Mouse (Mus musculus) kidney, adult 2 months (tissue): ENCODE measurements at regions not wholly inside any gene's neighbourhood (a gene's known extent, or its start where the extent isn't known, plus 50 kb on each side); places are given as distances from the start of the nearest gene placed in this dataset.

Experiments used
- CTCF ChIP-seq: fragments of 200-500 bp; conservative IDR thresholded peaks from 2 replicates; pipeline ENCODE4 v1.5.1; 2011; ENCODE audit warnings: low read depth, mild to moderate bottlenecking, control low read depth, low read length, moderate library complexity, mixed read lengths; ENCODE audit not compliant: insufficient read depth, insufficient read length
- POLR2A ChIP-seq: fragments of 200-500 bp; IDR thresholded peaks from one replicate; pipeline ENCODE4 v1.6.1; 2011; ENCODE audit warnings: low read depth, low read length, control low read depth

- TF ChIP-seq CTCF, result no peak
- no peak for TF ChIP-seq POLR2A
Observed at GRCm38 (mm10) chr15:63252781-63253340, 592.1 kb downstream of the Gsdmc2 start.
